Mouse (Mus musculus): ENCODE results near the gene Npy4r.

The Npy4r gene

GRCm38 (mm10) chr14:34152342-34152741, at the start of gene Npy4r:
Gene Npy4r (minus strand): TSS chr14:34152489.
- no peak for DNase-seq (ENCODE audit: low spot score in 2 of 2)

- no peak for DNase-seq (ENCODE audit: low spot score in 2 of 2)
Measured at GRCm38 (mm10) chr14:34201231-34202035, 49.1 kb upstream of the Npy4r start, which contains the start of gene Gprin2. Gene Gprin2 (minus strand): TSS chr14:34201653.

- DNase-seq (ENCODE audit: low spot score in 2 of 2), result no peak
Measured at GRCm38 (mm10) chr14:34200738-34201230, 48.5 kb upstream of the Npy4r start.

GRCm38 (mm10) chr14:34196706-34197105, 44.4 kb upstream of the Npy4r start:
- no peak for DNase-seq (ENCODE audit: low spot score in 2 of 2)

GRCm38 (mm10) chr14:34195466-34195865, 43.2 kb upstream of the Npy4r start:
- no peak for DNase-seq (ENCODE audit: low spot score in 2 of 2)

GRCm38 (mm10) chr14:34193879-34194278, 41.6 kb upstream of the Npy4r start:
- no peak for DNase-seq (ENCODE audit: low spot score in 2 of 2)

GRCm38 (mm10) chr14:34190361-34190760, 38.1 kb upstream of the Npy4r start:
- no peak for DNase-seq (ENCODE audit: low spot score in 2 of 2)

GRCm38 (mm10) chr14:34188629-34189028, 36.3 kb upstream of the Npy4r start:
- peak in 1 of 2 experiments; percentile 28 for DNase-seq (ENCODE audit: low spot score in 2 of 2)

GRCm38 (mm10) chr14:34183101-34183500, 30.8 kb upstream of the Npy4r start:
- no peak for DNase-seq (ENCODE audit: low spot score in 2 of 2)

GRCm38 (mm10) chr14:34179351-34179750, 27.1 kb upstream of the Npy4r start:
- peak; percentile 57 to 89 for DNase-seq (ENCODE audit: low spot score in 2 of 2)

- DNase-seq (ENCODE audit: low spot score in 2 of 2), result no peak
Measured at GRCm38 (mm10) chr14:34171107-34171506, 18.8 kb upstream of the Npy4r start.

- DNase-seq (ENCODE audit: low spot score in 2 of 2), result no peak
Measured at GRCm38 (mm10) chr14:34155752-34156151, 3.5 kb upstream of the Npy4r start.

GRCm38 (mm10) chr14:34154601-34155337, 2.5 kb upstream of the Npy4r start:
- DNase-seq (ENCODE audit: low spot score in 2 of 2), result peak in 1 of 2 experiments; percentile 17

- no peak for DNase-seq (ENCODE audit: low spot score in 2 of 2)
Measured at GRCm38 (mm10) chr14:34142915-34143314, 9.4 kb downstream of the Npy4r start.

GRCm38 (mm10) chr14:34142316-34142715, 10.0 kb downstream of the Npy4r start:
- DNase-seq (ENCODE audit: low spot score in 2 of 2), result no peak

- no peak for DNase-seq (ENCODE audit: low spot score in 2 of 2)
Measured at GRCm38 (mm10) chr14:34139671-34140664, 12.3 kb downstream of the Npy4r start.

GRCm38 (mm10) chr14:34135391-34135790, 16.9 kb downstream of the Npy4r start:
- no peak for DNase-seq (ENCODE audit: low spot score in 2 of 2)

- no peak for DNase-seq (ENCODE audit: low spot score in 2 of 2)
Measured at GRCm38 (mm10) chr14:34131216-34131615, 21.1 kb downstream of the Npy4r start.

- DNase-seq (ENCODE audit: low spot score in 2 of 2), result no peak
Measured at GRCm38 (mm10) chr14:34121691-34122090, 30.6 kb downstream of the Npy4r start.

- no peak for DNase-seq (ENCODE audit: low spot score in 2 of 2)
Measured at GRCm38 (mm10) chr14:34120923-34121351, 31.4 kb downstream of the Npy4r start.

Data from frontal cortex, postnatal 36 days (tissue).